Mouse (Mus musculus): ENCODE results near the gene Ybx2. TPM values are rescaled to one million over a fixed set of nuclear protein-coding genes. Genes with fewer than 3 reads are reported as not detected.

The Ybx2 gene
- total RNA-seq, 2 experiments from 2014 or later: 14.2 to 32.6 TPM

DNA sequence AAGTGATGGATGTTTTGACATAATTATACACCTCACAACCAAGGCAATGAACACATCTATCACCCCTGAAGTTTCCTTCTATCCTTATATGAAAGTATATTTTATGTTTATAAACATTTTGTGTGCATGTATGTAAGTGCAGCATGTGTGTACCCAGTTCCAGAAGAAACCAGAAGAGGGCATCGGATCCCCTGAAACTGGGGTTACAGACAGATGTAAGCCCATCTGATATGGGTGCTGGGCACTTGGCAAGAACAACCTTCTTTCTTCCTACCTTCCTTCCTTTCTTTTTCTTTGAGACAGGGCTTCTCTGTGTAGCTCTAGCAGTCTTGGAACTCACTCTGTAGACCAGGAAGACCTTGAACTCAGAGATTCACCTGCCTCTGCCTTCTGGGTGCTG, 20.6 kb downstream of the Ybx2 start:
- DNase-seq (ENCODE audit: low spot score in 2 of 2): no peak

DNA sequence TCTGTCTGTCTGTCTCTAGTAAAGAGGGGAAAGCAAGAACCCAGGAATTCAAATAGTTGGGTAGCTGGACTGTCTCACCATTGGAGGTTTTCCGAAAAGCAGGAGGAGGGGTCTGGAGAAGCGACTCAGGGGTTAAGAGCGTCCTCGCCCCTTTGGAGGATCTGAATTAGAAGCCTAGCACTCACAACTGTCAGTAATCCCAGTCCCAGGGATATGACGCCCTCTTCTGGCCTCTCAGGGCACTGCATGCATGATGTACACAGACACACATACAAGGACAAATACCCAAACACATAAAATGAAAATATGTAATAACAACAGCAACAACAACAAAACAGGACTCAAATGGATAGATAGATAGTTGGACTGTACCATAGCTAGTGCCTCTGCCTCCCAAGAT, 25.0 kb downstream of the Ybx2 start:
- DNase-seq (ENCODE audit: low spot score in 2 of 2): no peak

DNA sequence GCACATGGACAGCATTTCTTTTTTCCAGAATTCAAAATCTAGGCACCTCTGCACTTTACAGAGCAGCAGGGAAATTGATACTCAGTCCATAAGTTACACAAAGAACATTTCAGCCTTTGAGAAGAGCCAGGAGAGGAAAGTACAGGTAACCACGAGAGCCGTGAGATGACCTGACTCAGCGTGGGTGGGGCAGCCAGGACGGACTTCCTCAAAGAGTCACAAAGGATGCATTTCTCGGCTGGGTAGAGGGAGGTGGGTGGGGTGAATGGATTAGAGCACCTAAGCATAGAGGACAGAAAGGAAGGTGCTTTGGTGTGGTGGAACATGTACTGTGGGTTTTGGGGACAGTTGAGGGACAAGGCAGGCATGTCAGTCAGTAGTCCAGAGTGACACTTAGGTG, 26.2 kb downstream of the Ybx2 start:
- DNase-seq (ENCODE audit: low spot score in 2 of 2): no peak

DNA sequence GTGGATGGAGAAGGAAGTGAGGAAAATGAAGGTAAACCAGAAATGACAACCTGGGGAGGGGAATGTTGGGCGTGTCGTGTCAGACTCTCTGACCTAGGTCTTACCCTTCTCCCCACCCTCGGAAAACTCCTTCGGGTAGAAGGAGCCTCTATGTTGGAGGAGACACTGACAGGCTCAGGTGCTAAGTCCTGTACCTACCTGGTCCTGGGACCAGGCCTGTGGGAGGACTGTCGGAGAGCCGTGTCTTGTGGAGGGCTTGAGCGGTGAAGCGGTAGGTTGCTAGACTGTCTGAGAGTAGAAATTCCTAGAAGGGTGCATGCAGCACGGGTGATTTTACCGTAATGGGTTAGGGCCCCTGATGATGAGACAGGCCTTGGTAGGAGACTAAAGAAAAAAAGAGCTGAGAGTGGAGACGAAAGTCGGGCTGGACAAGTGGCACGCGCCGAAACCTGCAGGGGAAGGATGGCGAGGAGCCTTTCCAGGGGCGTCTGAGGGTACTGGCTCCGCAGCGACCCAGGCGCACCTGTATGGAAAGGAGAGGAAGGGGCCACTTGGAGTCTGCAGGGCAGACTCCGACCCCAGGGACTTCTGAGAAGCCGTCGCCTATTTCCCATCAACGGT, 29.2 kb downstream of the Ybx2 start, which contains the start of gene Cldn7:
Gene Cldn7, plus strand, starts transcription at position 130 of the 621 bp plus-strand sequence.
- DNase-seq (ENCODE audit: low spot score in 2 of 2): no peak

DNA sequence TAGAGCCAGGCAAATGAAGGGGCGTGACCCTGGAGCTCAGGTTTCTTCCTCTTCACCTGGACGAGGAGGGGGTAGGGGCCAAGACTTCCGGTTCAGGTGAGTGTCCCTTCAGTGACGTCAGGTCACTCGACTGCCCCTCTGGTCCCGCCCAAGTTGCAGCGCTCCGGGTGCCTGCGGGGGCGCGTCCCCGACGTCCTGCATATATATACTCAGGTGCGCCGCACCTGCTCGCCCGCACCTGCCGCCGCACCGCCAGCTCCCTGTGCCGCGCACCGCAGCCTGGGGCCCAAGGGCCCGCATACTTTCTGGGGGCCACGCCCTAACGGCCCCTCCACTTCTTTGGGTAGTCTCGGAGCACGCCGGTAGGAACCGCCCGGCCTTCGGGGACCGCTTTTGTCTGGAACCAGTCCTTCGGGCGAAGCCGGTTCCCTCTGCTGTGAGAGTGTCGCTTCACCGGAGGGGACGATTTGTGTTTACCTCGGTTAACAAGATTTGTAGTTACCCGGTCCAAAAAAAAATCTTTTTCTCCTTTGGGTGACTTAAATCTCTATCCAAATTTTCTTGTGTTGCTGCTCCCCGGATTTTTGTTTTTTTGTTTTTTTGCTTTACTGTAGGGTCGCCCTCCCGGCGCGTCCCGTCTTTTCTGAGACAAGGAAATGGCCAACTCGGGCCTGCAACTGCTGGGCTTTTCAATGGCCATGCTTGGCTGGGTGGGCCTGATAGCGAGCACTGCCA, 29.8 kb downstream of the Ybx2 start:
- no peak for DNase-seq (ENCODE audit: low spot score in 2 of 2)

DNA sequence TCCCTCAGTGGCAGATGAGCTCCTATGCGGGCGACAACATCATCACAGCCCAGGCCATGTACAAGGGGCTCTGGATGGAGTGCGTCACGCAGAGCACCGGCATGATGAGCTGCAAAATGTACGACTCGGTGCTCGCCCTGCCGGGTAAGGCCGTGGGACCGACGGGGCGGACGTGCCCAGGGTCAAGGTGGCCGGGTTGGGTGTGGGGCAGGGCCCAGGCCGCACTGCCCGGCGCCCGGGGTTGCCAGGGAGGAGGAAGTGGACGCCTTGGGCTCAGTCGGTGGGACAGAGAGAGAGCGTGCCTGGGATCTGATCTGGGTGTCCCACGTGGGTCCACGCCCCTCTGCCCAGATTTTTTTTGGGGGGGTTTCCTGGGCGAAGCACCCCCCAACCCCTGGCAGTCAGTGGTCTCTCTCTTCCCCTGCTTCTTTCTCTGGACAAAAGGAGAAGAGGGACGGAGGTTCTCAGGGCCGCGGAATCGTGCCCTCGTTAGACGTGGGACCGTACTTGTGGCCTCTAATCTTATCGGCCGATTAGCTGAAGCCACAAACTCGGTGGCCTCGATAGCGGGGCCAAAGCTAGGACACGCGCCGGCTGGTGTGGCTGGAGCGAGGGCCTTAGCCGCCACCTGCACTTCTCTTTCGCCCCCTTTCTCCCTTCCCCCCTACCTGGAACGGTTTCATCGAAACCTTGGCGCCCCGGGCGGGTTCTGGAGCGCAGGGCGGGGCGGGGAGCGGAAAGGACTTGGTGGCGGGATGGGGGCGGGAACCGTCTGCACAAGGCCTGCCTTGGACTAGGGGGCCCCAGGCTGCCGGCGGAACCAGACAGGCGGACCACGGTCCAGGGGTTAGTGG, 30.6 kb downstream of the Ybx2 start:
- DNase-seq (ENCODE audit: low spot score in 2 of 2): no peak

DNA sequence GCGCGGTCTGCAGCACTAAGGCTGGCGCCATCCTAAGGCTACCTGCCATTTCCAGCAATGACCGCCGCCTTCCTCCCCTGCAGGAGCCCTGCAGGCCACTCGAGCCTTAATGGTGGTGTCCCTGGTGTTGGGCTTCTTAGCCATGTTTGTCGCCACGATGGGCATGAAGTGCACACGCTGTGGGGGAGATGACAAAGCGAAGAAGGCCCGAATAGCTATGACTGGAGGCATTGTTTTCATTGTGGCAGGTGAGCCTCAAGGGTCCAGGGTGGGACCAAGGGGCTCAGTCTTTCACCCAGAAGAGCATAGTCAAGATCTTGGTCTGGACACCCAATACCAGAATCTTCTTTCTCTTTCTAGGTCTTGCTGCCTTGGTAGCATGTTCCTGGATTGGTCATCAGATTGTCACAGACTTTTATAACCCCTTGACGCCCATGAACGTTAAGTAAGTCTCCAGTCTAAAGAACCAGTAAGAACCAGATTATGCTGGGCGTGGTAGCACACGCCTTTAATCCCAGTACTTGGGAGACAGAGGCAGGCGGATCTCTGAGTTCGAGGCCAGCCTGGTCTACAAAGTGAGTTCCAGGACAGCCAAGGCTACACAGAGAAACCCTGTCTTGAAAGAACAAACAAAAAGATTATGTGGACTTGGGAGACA, 31.4 kb downstream of the Ybx2 start:
- DNase-seq (ENCODE audit: low spot score in 2 of 2): no peak

DNA sequence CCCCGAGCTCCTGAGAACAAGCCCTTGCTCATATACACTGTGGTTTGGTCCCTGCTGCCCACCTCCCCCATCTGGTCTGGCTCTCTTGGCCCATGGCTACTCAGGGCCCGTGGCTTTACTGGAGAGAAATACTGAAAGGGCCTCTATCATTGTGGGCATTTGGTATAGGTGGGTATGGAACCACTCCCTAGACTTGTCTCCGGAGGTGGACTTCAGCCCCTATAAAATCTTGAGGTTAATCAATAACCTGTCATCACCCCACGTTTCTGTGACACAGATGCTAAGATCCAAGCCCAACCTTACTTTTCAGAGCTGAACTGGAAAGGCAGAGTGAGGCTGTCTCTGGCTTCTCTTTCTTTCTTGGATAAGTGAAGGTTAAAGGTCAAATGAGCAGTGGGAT, 33.2 kb downstream of the Ybx2 start:
- no peak for DNase-seq (ENCODE audit: low spot score in 2 of 2)

DNA sequence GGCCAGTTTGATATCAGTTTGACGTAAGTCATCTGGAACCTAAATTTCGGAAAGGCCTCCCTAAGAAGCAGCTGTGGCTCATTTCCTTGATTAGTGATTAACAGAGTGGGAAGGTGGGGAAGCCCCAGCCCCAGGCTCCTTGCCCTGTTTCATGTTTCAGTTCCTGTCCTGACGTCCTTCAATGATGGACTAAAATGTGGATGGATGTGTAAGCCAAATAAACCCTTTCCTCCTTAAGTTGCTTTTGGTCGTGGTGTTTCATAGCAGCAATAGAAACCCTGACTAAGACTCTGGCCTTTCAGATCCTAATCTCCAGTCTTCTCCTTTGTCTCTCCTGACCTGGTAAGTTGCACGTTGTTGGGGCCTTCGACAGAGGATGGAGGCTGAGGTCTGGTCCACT, 34.6 kb downstream of the Ybx2 start:
- DNase-seq (ENCODE audit: low spot score in 2 of 2): no peak

DNA sequence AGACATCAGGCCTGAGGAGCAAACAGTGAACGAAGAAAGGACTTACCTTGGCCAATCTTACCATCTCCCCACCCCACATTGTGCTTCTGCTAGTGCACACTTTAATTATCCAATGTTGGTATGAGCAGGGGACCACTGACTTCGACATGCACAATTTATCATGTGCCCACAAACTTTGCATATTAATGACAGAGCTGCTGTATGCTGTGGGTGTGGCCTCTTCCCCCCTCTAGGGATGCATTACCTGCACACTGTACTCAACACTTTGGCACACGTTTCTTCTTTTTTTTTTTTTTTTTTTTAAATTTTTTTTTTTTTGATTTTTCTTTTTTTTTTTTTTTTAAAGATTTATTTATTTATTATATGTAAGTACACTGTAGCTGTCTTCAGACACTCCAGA, 35.2 kb downstream of the Ybx2 start:
- DNase-seq (ENCODE audit: low spot score in 2 of 2): no peak

DNA sequence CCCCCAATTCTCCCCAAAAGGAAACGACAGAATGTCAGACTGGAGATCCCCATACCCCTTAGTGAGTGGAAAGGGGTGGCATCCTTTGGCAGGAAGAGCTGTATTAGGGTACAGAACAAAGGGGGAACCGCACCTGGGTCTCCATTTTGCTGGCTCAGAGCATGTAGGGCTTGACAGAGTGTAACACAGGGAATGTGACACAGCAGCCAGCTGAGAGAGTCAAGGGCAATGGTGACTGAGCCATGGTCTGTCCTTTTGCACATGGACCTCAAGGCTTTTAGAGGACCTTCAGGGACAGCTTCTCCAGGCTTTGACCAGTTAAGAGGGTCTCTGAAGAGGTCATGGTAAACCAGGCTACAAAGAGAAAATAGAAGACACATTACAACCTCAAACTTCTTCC, 39.3 kb downstream of the Ybx2 start:
- no peak for DNase-seq (ENCODE audit: low spot score in 2 of 2)

DNA sequence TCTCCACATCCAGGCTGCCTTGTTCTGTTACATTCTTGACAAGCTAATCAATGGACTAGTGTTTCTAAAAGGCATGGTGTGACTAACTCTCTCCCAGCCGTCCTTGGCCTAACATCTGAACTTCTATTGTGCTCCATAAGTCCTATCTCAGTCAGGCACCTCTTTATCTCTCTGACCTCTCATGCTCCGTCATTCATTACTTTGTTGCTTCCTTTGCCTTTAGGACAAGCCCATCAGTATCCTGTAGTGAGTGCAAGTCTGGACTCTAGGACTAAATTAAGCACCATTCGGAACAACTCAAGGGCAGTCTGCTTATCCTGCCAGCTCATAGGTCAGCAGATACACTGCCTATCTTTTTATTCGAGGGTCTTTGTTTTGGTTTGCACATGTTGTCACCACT, 40.7 kb downstream of the Ybx2 start:
- DNase-seq (ENCODE audit: low spot score in 2 of 2): no peak

DNA sequence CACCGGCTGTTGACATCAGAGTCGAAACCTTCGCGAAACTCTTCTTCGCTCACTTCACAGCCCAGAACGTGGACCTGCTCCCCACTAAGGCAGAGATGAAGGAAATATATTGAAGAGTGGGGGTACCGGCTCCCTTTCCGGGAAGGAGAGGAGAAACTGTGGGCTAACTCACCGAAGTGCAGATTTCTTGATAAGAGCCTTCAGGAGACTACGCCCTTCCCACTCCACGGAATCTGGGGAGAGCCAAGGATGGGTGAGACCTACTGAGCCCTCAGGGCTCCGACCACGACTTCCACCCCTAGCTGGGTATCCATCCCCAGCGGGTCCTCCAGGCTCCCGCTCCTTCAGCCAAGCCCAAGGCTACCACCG, 44.2 kb downstream of the Ybx2 start:
- no peak for DNase-seq (ENCODE audit: low spot score in 2 of 2)

DNA sequence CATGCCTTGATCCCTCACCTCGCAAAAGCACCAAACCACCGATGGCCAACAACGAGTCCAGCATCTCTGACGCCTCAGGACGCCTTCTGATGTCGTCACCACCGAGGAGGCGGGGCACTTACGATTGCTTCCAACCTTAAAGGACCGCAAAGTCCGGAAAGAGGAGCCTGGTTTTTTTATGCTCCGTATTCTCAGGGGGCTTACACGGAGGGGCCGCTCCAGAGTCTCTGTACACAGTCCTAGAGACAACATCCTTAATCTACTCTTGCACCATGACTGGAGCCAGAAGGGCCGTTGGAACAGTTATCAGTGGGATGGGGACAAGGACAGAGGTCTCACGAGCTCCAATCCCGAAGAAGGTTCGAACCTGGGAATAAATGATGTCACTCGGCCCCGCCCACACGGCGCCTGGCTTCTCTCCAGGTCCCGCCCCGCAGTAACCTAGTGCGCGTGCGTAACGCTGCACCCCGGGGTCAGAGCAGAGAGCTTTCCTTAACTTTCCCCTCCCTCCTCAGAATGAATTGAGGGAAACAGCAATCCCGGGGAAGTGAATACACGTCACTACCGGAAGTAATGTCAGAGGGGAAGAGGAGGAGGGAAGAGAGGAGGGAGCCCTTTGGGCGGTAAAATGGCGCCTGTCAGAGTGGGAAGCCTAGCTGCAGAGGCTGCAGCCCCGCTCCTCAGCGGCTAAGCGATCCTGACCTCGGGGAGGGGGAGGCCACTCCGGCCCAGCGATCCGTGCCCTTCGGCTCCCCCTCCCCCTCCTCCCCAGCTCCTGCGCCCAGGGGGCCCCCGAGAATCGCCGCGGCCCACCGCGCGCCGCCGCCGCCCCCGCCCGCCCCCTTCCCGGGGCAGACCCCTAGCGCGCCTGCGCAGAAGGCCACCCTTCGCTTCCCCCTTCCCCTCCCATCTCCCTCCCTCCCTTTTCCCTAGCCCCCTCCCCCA, 44.9 kb downstream of the Ybx2 start:
- peak; percentile 99 to 100 for DNase-seq (ENCODE audit: low spot score in 2 of 2)

DNA sequence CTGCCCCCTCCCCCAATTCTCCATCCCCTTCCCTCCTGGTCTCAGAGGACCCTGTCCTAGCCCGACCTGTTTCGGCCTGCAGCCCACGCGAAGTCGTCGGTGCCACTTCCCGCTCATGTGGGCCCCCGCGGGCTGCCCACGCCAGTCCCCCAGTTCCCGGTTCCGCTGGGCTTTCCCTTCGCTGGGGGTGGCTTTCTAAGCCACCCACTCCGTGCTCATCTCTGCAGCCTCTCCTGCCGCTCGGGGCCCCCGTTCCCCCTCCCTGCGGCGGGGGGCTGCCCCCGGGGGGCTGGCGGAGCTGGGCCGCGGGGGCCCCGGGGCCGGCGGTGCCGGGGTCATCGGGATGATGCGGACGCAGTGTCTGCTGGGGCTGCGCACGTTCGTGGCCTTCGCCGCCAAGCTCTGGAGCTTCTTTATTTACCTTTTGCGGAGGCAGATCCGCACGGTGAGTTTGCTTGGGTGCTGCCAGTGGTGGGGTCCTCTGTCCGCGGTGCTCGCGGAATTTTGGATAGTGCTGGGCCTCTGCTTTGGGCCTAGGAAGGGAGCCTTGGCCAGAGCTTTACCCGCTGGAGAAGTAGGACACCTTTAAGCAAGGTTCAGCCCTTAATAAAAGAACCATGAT, 45.7 kb downstream of the Ybx2 start, which contains the start of gene Ctdnep1:
Gene Ctdnep1, plus strand, starts transcription at position 16 of the 622 bp plus-strand sequence.
- DNase-seq (ENCODE audit: low spot score in 2 of 2): peak in 1 of 2 experiments; percentile 41

DNA sequence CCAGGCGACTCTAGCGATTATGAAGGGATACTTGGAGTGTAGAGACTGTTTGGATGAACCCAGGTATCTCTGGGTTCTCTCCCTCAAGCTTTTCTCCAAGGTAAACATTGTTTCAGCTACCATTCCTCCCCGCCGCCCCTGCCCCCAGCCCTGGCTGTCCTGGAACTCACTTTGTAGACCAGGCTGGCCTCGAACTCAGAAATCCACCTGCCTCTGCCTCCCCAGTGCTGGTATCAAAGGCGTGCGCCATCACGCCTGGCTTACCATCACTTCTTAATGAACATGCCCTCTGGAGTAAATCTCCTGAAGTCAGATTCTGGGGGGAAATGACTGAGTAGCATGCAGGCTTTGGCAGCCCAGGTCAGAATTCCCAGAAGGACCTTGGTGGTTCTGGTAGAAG, 46.6 kb downstream of the Ybx2 start, which contains the start of gene Elp5:
Gene Elp5, minus strand, starts transcription at position 293 of the 400 bp plus-strand sequence.
- DNase-seq (ENCODE audit: low spot score in 2 of 2): no peak

DNA sequence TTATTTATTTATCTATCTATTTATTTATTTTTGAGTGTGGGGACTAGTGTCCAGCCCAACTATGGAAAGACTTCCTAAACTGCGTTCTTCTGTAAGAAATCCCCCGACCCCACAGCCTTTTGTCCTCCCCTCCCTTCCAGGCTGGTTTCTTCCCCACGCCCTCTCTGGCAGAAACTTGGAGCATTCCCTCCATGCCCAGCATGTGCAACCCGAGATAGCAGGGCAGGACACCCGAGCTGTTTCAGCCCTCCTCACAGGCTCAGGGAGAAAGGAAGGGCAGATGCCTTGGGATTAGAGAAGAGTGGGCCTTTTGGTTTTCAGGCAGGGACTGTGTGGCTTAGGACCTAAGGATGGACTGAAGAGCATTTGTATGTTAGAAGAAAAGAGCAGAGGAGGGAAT, 47.3 kb downstream of the Ybx2 start:
- DNase-seq (ENCODE audit: low spot score in 2 of 2): no peak

DNA sequence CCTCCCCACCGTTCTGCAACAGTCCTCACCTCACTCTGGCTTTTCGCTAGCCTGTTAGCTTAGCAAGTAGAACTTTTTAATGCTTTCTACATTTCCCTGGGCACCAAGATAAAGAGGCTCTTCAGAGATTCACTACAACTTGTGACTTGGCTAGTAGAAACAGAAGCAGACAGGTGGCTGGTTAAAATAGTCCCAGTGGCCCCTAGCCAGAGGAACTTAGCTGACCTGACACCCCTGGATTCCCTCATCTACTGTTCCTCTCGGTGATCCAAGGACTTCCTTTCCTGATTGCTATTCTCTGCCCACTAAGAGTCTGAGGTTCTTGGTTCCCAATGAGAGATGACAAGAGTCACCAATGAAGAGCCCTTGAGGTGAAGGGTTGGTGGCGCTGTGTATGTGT, 47.8 kb downstream of the Ybx2 start:
- DNase-seq (ENCODE audit: low spot score in 2 of 2): no peak

DNA sequence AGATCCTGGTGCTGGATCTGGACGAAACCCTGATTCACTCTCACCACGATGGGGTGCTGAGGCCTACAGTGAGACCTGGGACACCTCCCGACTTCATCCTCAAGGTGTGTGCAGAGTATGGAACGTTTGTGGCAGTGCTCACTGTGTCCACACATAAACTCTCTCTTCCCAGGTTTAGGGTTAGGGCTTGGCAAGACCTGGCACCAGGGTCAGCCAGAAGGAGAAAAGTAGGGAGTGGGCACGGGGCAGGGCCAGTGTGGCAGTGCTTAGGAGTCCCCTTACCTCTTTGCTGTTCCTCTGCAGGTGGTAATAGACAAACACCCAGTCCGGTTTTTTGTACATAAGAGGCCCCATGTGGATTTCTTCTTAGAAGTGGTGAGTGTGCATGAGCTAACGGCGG, 48.8 kb downstream of the Ybx2 start:
- no peak for DNase-seq (ENCODE audit: low spot score in 2 of 2)

DNA sequence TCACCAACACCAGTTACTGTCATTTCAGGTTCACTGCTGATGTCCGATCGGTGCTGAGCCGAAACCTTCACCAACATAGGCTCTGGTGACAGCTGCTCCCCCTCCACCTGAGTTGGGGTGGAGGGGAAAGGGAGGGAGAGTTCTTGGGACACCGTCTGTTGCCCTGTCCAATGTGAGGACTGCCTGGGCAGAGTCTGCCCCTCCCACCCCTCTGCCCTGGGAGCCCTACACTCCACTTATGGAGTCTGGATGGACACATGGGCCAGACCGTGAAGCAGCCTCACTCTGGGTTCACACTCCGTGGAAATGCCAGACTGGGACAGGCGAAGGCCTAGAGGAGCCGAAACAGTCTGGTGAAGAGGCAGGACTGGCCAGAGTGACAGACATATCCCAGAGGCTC, 54.4 kb downstream of the Ybx2 start:
- DNase-seq (ENCODE audit: low spot score in 2 of 2): no peak
